Mouse (Mus musculus) G1E (cell line): ENCODE measurements at regions not wholly inside any gene's neighbourhood (a gene's known extent, or its start where the extent isn't known, plus 50 kb on each side); places are given as distances from the start of the nearest gene placed in this dataset.

Experiments used
- ATAC-seq: 2 replicates; pipeline ENCODE4 v1.8.0; 2016; ENCODE audit warnings: mild to moderate bottlenecking; ENCODE audit not compliant: insufficient number of reproducible peaks, poor library complexity, low FRiP score, severe bottlenecking; ENCODE audit errors: extremely low read depth
- DNase-seq: peaks from one replicate; pipeline ENCODE4 v3.0.0; 2012; ENCODE audit warnings: low spot score
- H3K27me3 ChIP-seq: 2 replicates; pipeline ENCODE4 v1.6.1; 2012; ENCODE audit warnings: mild to moderate bottlenecking, low read length, inconsistent platforms; ENCODE audit not compliant: insufficient read depth
- H3K36me3 ChIP-seq: replicated peaks from 2 replicates; pipeline ENCODE3; 2012; ENCODE audit warnings: mild to moderate bottlenecking, inconsistent platforms
- H3K4me1 ChIP-seq: 2 replicates; pipeline ENCODE4 v1.6.1; 2012; ENCODE audit warnings: low read depth, low read length, inconsistent platforms, mixed read lengths; ENCODE audit not compliant: insufficient read depth
- H3K4me3 ChIP-seq: 2 replicates; pipeline ENCODE4 v1.5.1; 2012; ENCODE audit warnings: low read depth, mild to moderate bottlenecking, inconsistent platforms, low read length, moderate library complexity, mixed read lengths
- H3K9me3 ChIP-seq: replicated peaks from 2 replicates; pipeline ENCODE4 v1.6.1; 2012; ENCODE audit warnings: inconsistent platforms
- CTCF ChIP-seq: IDR thresholded peaks from 2 replicates; pipeline ENCODE4 v1.5.1; 2012; ENCODE audit warnings: low read depth, low read length, inconsistent platforms, mixed read lengths
- GATA1 ChIP-seq: IDR thresholded peaks from 2 replicates; pipeline ENCODE4 v1.6.1; 2012; ENCODE audit warnings: borderline replicate concordance, low read length, inconsistent platforms, mixed read lengths
- GATA2 ChIP-seq: IDR thresholded peaks from 2 replicates; pipeline ENCODE4 v1.6.1; 2012; ENCODE audit warnings: low read depth, low read length, inconsistent platforms, borderline replicate concordance
- POLR2AphosphoS5 ChIP-seq: IDR thresholded peaks from 2 replicates; pipeline ENCODE4 v1.6.1; 2012; ENCODE audit warnings: low read depth, low read length, inconsistent platforms; ENCODE audit not compliant: insufficient replicate concordance
- TAL1 ChIP-seq: conservative IDR thresholded peaks from 2 replicates; pipeline ENCODE4 v1.6.1; 2012; ENCODE audit warnings: low read depth, low read length, inconsistent platforms, mixed read lengths

DNA sequence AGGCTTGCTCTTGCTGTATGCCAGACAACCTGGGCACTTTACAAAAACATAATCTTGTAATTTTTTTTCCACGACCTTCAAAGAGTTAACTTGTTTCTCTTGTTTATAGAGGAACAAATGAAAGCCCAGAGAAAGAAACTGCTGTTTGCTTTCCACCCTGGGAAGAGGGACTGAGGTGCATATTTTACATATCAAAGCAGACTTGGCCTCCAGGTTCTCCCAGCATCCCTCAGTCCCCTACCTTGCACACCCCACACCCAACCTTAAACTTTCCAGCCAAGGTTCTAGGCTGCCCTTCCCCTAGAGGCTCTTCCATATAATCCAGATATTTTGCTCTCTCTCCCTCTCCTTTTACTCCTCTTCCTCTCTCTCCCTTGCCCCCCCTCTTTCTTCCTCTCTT is 226.0 kb upstream of the Sall1 start:
- TF ChIP-seq POLR2AphosphoS5, result no peak
- TF ChIP-seq GATA1, result no peak
- TF ChIP-seq TAL1, result no peak
- TF ChIP-seq GATA2, result no peak
- H3K27me3 ChIP-seq, result no peaks in the 10 kb centered on the region
- no peak for DNase-seq
- no peaks in the 10 kb centered on the region for H3K4me1 ChIP-seq
- ATAC-seq, result no peak
- no peaks in the 10 kb centered on the region for H3K36me3 ChIP-seq
- H3K9me3 ChIP-seq, result peaks cover 44% of the 10 kb centered on the region
- no peak overlapping the region for H3K4me3 ChIP-seq

DNA sequence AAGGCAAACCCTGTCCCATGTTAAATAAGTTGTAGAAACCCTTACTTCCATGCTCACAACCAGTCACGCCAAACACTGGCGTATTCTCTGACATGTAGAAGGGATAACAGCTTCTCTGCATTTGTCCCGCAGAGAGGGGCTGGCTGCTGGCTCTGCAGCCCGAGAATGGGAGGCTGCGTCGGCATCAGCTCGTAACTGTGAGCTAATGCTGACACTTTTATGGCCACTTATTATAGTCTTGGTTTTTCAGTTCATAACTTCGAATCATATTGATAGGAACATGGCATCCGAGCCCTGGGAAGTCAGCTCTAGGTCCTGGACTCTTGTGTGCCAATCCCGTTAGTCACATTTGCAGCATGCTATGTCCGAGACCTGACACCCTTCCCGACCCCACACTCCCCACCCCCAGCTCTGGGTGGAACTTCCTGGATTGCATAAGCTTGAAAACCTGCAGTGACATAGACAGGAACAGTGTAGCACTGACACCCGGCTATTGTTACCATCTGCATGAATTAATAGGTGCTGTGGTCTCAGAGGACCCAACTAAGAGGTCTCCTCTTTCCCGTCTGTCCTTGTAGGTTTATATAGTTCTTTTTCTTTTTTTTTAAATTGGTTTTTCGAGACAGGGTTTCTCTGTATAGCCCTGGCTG is 217.3 kb upstream of the Sall1 start:
- Histone ChIP-seq H3K27me3 (no peaks in the 10 kb centered on the region), H3K4me1 (no peaks in the 10 kb centered on the region), H3K36me3 (no peaks in the 10 kb centered on the region), H3K4me3 (no peak overlapping the region), H3K9me3 (peaks cover 47% of the 10 kb centered on the region)
- DNase-seq (no peak), ATAC-seq (no peak)
- TF ChIP-seq POLR2AphosphoS5 (no peak), GATA2 (no peak), CTCF (no peak), TAL1 (no peak), GATA1 (no peak)

DNA sequence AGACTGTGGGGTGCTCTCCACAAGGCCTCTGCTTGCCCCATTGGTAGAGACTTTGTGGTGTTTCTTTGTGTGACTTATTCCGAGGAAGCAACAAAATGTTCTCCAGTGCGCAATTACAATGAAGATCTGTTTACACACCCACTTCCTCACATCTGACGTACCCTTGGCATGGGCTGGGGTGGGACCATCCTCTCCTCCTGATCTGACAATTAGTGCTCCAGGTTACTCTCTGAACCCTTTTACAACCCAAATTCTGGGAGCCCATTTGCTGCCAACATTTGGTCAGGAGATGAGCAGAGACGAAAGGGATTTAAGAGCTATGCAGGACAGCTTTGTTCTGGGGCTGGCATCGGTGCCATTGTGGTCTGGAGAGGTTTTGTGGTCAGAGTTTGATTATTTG is 215.9 kb upstream of the Sall1 start:
- no peak for TF ChIP-seq GATA1
- TF ChIP-seq TAL1, result no peak
- TF ChIP-seq CTCF, result no peak
- TF ChIP-seq GATA2, result no peak
- no peak for TF ChIP-seq POLR2AphosphoS5
- Histone ChIP-seq H3K27me3 (no peaks in the 10 kb centered on the region), H3K9me3 (peaks cover 51% of the 10 kb centered on the region), H3K36me3 (no peaks in the 10 kb centered on the region), H3K4me1 (no peaks in the 10 kb centered on the region), H3K4me3 (no peak overlapping the region)
- DNase-seq (no peak), ATAC-seq (no peak)

DNA sequence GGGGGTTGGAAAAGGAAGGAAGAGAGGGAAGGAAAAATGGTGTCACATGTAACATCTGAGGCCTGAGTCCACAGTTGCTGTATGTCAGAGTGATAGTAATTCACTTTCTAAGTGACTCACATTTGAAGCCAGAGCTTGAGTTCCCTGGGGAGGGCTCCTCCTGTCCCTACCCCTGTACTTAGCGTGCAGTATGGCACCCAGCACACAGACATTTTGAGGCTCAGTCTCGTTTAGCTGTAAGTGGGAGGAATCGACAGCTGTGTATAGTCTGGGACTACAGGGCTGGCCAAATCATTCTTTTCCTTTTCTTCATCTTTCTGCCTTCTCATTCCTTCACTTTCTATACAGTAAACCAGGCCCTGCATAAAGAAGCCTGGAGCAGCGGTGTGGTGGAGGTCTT is 202.4 kb upstream of the Sall1 start:
- TF ChIP-seq TAL1 (no peak), POLR2AphosphoS5 (no peak), GATA1 (no peak), CTCF (no peak), GATA2 (no peak)

DNA sequence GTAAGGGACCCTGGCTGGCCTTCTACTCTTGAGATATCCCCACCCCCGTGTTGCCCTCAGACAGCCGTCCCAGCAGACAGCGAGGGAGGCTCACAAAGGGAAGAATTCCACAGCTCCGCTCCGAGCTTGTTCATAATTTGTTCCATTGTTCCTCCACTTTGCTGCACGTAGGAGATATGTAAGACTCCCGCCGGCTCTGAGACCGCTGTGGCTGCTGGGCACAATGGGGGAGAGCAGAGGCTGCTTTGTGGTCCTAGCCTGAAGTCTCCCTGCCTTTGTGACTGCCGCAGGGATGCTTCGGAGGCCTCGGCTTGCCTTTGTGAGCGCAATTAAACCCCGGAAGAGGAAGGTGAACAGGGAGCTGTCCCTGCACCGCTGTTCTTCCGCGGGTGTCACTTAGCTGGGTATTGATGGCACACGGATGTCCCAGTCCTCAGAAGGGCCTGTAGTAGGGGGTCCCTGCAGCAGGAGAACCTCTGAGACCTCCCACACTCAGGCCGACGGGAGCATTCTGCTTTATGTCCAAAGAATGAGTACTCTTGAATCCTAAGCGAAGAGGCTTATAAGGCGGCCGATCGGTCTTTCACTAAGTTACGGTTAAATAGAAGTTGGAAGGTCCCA is 201.3 kb upstream of the Sall1 start:
- no peaks in the 10 kb centered on the region for H3K27me3 ChIP-seq
- ATAC-seq, result no peak
- H3K4me1 ChIP-seq, result no peaks in the 10 kb centered on the region
- TF ChIP-seq GATA1 (no peak), GATA2 (no peak), CTCF (no peak), TAL1 (no peak), POLR2AphosphoS5 (no peak)
- no peaks in the 10 kb centered on the region for H3K36me3 ChIP-seq
- no peak for DNase-seq
- peaks cover 71% of the 10 kb centered on the region for H3K9me3 ChIP-seq
- no peak overlapping the region for H3K4me3 ChIP-seq

More for the DNA sequence above, 202.4 kb upstream of the Sall1 start:
- Histone ChIP-seq H3K36me3 (no peaks in the 10 kb centered on the region), H3K4me3 (no peak overlapping the region), H3K4me1 (no peaks in the 10 kb centered on the region), H3K9me3 (peaks cover 62% of the 10 kb centered on the region), H3K27me3 (no peaks in the 10 kb centered on the region)
- ATAC-seq (no peak), DNase-seq (no peak)

DNA sequence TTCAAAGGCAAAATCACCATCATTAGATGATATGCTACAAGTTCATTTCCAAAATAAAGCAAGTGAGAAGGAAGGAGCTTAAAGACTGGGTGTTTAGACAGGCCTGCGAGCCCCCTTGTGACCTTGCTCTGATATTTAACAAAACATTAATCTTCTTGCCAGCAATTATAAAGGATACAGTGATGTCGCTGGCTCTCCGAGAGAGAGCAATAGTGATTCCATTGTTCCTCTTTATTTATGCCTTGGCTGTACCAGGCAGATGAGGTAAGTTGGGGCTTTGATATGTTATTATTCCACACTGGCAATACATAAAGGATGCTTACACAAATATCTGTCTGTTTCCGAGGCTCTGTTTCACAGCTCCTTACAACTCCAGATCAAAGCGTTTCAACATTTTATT is 197.7 kb upstream of the Sall1 start:
- Histone ChIP-seq H3K9me3 (peaks cover 60% of the 10 kb centered on the region), H3K27me3 (no peaks in the 10 kb centered on the region), H3K36me3 (no peaks in the 10 kb centered on the region), H3K4me3 (no peak overlapping the region), H3K4me1 (no peaks in the 10 kb centered on the region)
- TF ChIP-seq GATA2, result no peak
- TF ChIP-seq POLR2AphosphoS5, result no peak
- no peak for TF ChIP-seq CTCF
- ATAC-seq (no peak), DNase-seq (no peak)
